Mouse (Mus musculus) thymus, adult 18-20 months (tissue): ENCODE data around the gene Bcl2l14.

Experiments used
- DNase-seq, 2 experiments: peaks; one replicate each; pipeline ENCODE4 v3.0.0; 2022; ENCODE audit warnings: mixed read lengths in 2 of 2

The Bcl2l14 gene

GRCm38 (mm10) chr6:134443925-134444324 is 47.8 kb downstream of the Bcl2l14 start:
- DNase-seq, result no peak

GRCm38 (mm10) chr6:134448451-134448850 is 52.3 kb downstream of the Bcl2l14 start:
- no peak for DNase-seq

DNA sequence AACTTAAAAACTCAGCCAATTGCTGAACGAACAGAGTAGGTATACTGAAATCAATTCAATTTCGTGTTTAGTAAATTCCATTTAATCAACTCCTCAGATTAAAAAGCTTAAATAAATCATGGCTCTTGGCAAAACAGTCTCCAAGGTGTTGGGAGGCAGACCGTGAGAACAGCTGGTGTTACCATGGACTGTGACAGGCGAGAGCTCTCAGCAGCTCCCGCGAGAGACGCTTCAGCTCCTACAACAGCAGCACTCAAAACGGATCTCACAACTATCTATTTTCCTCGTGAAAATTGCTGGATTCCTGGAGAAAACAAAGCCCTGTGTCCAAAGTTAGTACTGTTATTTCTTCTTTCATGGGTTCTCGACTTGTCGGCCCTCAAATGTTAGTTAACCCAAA is 53.8 kb downstream of the Bcl2l14 start:
- no peak for DNase-seq

GRCm38 (mm10) chr6:134450661-134451119 is 54.6 kb downstream of the Bcl2l14 start:
- DNase-seq, result no peak

DNA sequence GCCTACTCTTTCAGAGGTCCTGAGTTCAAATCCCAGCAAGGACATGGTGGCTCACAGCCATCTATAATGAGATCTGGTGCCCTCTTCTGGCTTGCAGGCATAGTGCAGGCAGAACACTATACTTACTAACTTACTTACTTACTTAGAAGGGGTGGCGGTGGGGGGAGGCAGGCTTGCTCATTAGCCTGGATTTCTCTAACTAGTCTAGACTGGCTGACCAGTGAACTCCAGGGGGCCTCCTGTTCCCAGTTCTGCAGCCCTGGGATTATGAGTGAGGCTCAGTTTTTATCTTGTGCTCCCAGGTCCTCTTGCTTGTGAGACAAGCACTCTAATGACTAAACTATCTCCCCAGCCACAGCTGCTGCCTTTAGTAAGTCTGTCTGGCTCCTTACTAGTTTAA is 58.0 kb downstream of the Bcl2l14 start:
- DNase-seq, result no peak

GRCm38 (mm10) chr6:134458376-134458775 is 62.3 kb downstream of the Bcl2l14 start:
- DNase-seq, result no peak

DNA sequence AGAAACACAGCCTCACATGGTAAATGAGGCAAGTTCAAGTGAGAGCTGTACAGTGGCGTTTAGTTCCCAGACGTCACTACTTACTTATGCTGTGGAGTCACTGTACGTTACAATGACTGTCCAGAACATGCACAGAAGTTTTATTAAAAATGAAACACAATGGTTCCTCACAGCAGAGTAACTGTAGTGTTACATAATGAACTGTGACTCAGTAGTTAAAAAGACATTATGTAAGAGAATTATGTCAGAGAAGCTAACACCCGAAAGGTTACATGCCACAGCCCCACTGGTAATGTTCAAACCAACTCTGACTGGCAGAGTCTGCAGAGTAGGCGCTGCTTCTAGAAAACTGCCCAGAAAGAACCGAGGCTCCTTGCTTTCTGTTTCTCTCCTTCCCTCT is 65.1 kb downstream of the Bcl2l14 start:
- DNase-seq, result no peak

DNA sequence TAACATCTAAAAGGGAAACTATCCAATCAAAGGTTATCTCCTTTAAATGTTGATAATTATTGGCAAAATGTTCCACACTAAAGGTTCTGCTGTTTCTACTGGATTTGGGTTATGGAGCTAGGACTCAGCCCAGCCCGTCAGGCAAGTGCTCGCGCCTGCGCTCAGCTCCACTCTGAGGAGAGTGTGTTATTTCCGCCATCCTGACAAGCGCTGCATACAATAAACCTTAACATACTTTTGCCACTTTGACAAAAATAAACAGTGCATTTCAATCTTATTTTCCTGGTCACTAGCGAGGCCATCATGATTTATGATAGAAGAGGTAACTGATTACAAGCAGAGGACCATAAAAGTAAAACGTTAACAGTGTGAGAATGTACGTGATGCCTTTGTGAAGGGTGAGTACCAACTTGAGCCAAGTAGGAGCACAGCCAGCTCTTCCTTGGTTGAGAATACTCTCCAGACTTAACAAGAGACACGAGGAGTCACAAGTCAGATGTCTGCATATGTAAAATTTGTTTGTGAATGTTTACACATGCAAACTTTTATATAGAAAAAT is 70.6 kb downstream of the Bcl2l14 start:
- DNase-seq, result no peak

- DNase-seq, result no peak
Measured at GRCm38 (mm10) chr6:134469297-134469696, 73.2 kb downstream of the Bcl2l14 start.

DNA sequence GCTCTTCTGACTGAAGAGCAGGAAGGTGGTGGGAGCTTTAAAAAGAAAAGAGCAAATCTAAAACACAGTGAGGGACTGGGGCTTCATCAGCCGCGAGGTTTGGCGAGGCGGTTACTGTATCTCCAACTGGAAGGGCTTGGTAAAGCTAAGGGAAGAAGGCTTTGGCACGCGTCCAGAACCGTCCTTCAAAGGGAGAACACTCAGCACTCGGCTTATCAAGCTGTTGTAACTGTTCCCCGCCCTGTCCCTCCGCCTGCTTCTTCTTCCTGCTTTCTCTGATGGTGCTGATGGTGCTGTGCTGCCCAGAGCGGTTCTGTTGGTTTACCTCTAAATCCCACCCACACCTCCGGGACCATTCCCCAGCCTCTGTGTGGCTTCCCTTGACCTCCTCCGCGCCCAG is 74.7 kb downstream of the Bcl2l14 start:
- no peak for DNase-seq

GRCm38 (mm10) chr6:134473143-134473561 is 77.0 kb downstream of the Bcl2l14 start:
- no peak for DNase-seq

DNA sequence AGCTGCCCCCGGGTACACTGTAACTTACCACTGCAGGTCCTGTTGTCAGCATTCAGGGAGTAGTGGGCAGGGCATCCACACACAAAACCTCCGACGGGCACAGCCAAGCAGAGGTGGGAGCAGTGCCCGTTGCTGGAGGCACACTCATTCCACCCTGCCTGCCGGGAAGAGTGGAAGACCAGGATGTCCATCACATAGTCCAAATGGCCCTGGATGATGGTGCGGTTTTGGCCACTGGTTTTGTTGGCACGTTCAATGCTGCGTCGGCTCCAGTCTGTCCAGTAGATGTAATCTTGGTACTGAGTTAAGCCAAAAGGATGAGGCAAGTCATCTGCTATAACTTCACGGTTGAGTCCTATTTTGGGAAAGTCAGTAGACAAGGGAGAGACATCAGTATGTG is 83.4 kb downstream of the Bcl2l14 start:
- DNase-seq, result no peak

DNA sequence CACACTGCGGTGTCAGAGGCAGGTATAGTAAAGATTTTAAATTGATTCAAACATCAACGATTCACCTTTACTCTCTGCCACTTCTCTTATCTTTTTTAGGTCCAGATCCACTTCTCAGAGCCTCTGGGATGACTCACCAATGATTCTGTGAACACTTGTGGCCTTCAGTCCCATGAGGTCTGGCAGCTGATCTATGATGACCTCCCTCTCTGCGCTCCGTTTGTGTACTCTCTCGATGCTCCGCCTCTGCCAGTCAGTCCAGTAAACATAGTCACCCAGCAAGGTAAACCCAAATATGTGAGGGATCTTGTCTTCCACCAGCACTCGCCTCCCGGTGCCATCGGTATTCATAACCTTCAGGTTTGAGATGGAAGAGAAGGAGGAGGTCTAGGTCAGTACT is 90.2 kb downstream of the Bcl2l14 start:
- DNase-seq, result no peak
